Mouse (Mus musculus) erythroblast, embryonic 14.5 days (primary cell): ENCODE data around the gene Olfr1390. TPM values are rescaled to one million over a fixed set of nuclear protein-coding genes. Genes with fewer than 3 reads are reported as not detected.

ENCODE experiments used
- polyA plus RNA-seq: library from polyadenylated mRNA; stranded (reverse); fragments of >175 nt; gene quantifications from 2 replicates; pipeline ENCODE4 v1.2.3, GENCODE M21; 2012

The Olfr1390 gene
- polyA plus RNA-seq, 1 experiment = not detected

Other genes with a start within 250 kb of the Olfr1390 start
- not detected in 2 replicates for gene Olfr1396, start 220.3 kb upstream of the Olfr1390 start, polyA plus RNA-seq
- gene Olfr1395, start 192.9 kb upstream of the Olfr1390 start, polyA plus RNA-seq = not detected in 2 replicates
- gene Olfr1394, start 180.8 kb upstream of the Olfr1390 start, polyA plus RNA-seq = not detected in 2 replicates
- not detected in 2 replicates for gene Btnl9, start 148.0 kb upstream of the Olfr1390 start, polyA plus RNA-seq
- 0.02 and 0.16 TPM in 2 replicates for gene Zfp62, start 131.9 kb upstream of the Olfr1390 start, polyA plus RNA-seq
- 6.7 and 7.3 TPM in 2 replicates for gene Mgat1, start 91.0 kb upstream of the Olfr1390 start, polyA plus RNA-seq
- gene Olfr1393, start 56.9 kb upstream of the Olfr1390 start, polyA plus RNA-seq = not detected in 2 replicates
- gene Olfr1392, start 49.9 kb upstream of the Olfr1390 start, polyA plus RNA-seq = 0.01 TPM in 1 of 2 replicates, not detected in the other
- gene Olfr10, start 30.4 kb upstream of the Olfr1390 start, polyA plus RNA-seq = not detected in 2 replicates
- gene Olfr1391, start 12.4 kb upstream of the Olfr1390 start, polyA plus RNA-seq = not detected in 2 replicates
- gene Olfr1389, start 87.9 kb downstream of the Olfr1390 start, polyA plus RNA-seq = not detected in 2 replicates
- gene Olfr1388, start 101.4 kb downstream of the Olfr1390 start, polyA plus RNA-seq = not detected in 2 replicates
- not detected in 2 replicates for gene Olfr1387, start 120.2 kb downstream of the Olfr1390 start, polyA plus RNA-seq
- gene Olfr1386, start 129.9 kb downstream of the Olfr1390 start, polyA plus RNA-seq = not detected in 2 replicates
- gene Olfr1385, start 153.9 kb downstream of the Olfr1390 start, polyA plus RNA-seq = not detected in 2 replicates
- gene Olfr1384, start 171.5 kb downstream of the Olfr1390 start, polyA plus RNA-seq = not detected in 2 replicates
- 0.01 TPM in 1 of 2 replicates, not detected in the other for gene Olfr1383, start 184.5 kb downstream of the Olfr1390 start, polyA plus RNA-seq
- gene Olfr1382, start 193.1 kb downstream of the Olfr1390 start, polyA plus RNA-seq = not detected in 2 replicates
- 0.01 TPM in 1 of 2 replicates, not detected in the other for gene Olfr1381, start 208.3 kb downstream of the Olfr1390 start, polyA plus RNA-seq
- not detected in 2 replicates for gene Olfr1380, start 221.7 kb downstream of the Olfr1390 start, polyA plus RNA-seq